Mouse (Mus musculus) ES-E14 (cell line): ENCODE data around the gene Tbc1d16. TPM values are rescaled to one million over a fixed set of nuclear protein-coding genes. Genes with fewer than 3 reads are reported as not detected.

Source experiments
- DNase-seq: peaks from one replicate; pipeline ENCODE4 v3.0.0-alpha.2; 2013; ENCODE audit warnings: low read depth, low spot score
- H3K27ac ChIP-seq: 2 replicates; pipeline ENCODE4 v1.5.1; 2012; ENCODE audit warnings: low read depth, mild to moderate bottlenecking, low read length, moderate library complexity, mixed read lengths; ENCODE audit not compliant: poor library complexity, insufficient read depth, severe bottlenecking
- H3K36me3 ChIP-seq: 2 replicates; pipeline ENCODE4 v1.6.1; 2012; ENCODE audit warnings: mild to moderate bottlenecking, low read length, moderate library complexity, mixed read lengths; ENCODE audit not compliant: control insufficient read depth, poor library complexity, insufficient read depth, severe bottlenecking
- H3K4me1 ChIP-seq, 2 experiments: fragments of 150-350 bp in 1 of 2; sonication (generic) in 1 of 2; 2 replicates each; pipeline ENCODE4 v1.6.1; 2012; ENCODE audit warnings: low read length in 2 of 2, mild to moderate bottlenecking in 1 of 2, mixed read lengths in 1 of 2; ENCODE audit not compliant: control insufficient read depth in 2 of 2, insufficient read depth in 2 of 2, poor library complexity in 1 of 2
- H3K4me3 ChIP-seq, 2 experiments: fragments of 150-350 bp in 1 of 2; sonication (generic) in 1 of 2; 2 replicates each; pipeline ENCODE4 v1.5.1; 2012; ENCODE audit warnings: low read length in 2 of 2, low read depth in 1 of 2, mild to moderate bottlenecking in 1 of 2, mixed read lengths in 1 of 2; ENCODE audit not compliant: insufficient read depth in 1 of 2, poor library complexity in 1 of 2, severe bottlenecking in 1 of 2
- H3K9ac ChIP-seq: 2 replicates; pipeline ENCODE4 v1.6.1; 2012; ENCODE audit warnings: low read depth, mild to moderate bottlenecking, low read length, mixed read lengths; ENCODE audit not compliant: poor library complexity, insufficient read depth, severe bottlenecking
- H3K9me3 ChIP-seq: fragments of 150-350 bp; sonication (generic); 2 replicates; pipeline ENCODE4 v1.6.1; 2012; ENCODE audit warnings: low read depth, mild to moderate bottlenecking, low read length; ENCODE audit not compliant: control insufficient read depth, insufficient read depth
- CHD2 ChIP-seq: IDR thresholded peaks from 2 replicates; pipeline ENCODE4 v1.6.1; 2014; ENCODE audit warnings: mild to moderate bottlenecking, low read depth, low read length, inconsistent platforms
- HCFC1 ChIP-seq: IDR thresholded peaks from 2 replicates; pipeline ENCODE4 v1.6.1; 2012; ENCODE audit warnings: low read length, inconsistent platforms, borderline replicate concordance; ENCODE audit not compliant: insufficient read depth
- MAFK ChIP-seq: IDR thresholded peaks from 2 replicates; pipeline ENCODE4 v1.6.1; 2014; ENCODE audit warnings: mild to moderate bottlenecking, low read depth, low read length, inconsistent platforms; ENCODE audit not compliant: insufficient read depth
- ZC3H11A ChIP-seq: IDR thresholded peaks from 2 replicates; pipeline ENCODE4 v1.6.1; 2012; ENCODE audit warnings: low read depth, mild to moderate bottlenecking, inconsistent platforms, low read length, borderline replicate concordance
- ZNF384 ChIP-seq: IDR thresholded peaks from 2 replicates; pipeline ENCODE4 v1.6.1; 2012; ENCODE audit warnings: low read depth, low read length, inconsistent platforms
- in situ Hi-C, 2 experiments: fragments of 600-800 bp; cut with MboI; formaldehyde crosslinking; loops; one replicate each; pipeline ENCODE4 v1.15.1; 2025; ENCODE audit warnings: low sequenced_read_pairs in 2 of 2, inconsistent platforms in 1 of 2; ENCODE audit not compliant: unreplicated experiment in 2 of 2
- total RNA-seq: library from RNA; depleted of rRNA; stranded (reverse); fragments of 300-350 nt; gene quantifications from 2 replicates; pipeline ENCODE4 v1.2.3, GENCODE M21; 2012

Gene Tbc1d16
- total RNA-seq, 1 experiment = 6.3 TPM

DNA sequence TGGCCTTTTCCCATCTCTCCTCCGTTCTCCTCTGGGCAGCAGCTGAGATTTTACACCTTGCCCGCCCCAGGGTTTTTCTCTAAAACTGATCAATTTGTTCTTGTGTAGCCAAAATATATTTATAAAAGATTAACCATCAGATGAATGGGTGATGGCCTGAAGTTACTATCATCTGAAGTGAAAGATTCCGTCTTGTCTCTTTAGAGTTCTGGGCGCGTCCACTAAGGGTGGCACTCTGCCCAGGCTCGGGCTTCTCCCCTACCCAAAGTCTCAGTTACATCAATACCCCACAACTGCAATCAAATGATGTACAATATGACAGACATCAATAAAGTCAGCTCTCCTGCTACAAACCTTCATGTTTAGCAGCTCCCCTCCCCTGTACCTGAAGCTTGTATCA lies 3.4 kb downstream of the Tbc1d16 start:
- Histone ChIP-seq H3K4me3 (no peak overlapping the region), H3K4me1 (peaks cover 0 to 12% of the 10 kb centered on the region in 2 experiments; a peak in 2 of 4 replicates), H3K27ac (no peak overlapping the region), H3K9me3 (no peaks in the 10 kb centered on the region), H3K9ac (no peak overlapping the region), H3K36me3 (no peaks in the 10 kb centered on the region)
- DNase-seq = no peak
- in situ Hi-C loops = no loop called here
- TF ChIP-seq CHD2 = no peak
- no peak for TF ChIP-seq HCFC1
- no peak for TF ChIP-seq ZNF384
- TF ChIP-seq MAFK = no peak

DNA sequence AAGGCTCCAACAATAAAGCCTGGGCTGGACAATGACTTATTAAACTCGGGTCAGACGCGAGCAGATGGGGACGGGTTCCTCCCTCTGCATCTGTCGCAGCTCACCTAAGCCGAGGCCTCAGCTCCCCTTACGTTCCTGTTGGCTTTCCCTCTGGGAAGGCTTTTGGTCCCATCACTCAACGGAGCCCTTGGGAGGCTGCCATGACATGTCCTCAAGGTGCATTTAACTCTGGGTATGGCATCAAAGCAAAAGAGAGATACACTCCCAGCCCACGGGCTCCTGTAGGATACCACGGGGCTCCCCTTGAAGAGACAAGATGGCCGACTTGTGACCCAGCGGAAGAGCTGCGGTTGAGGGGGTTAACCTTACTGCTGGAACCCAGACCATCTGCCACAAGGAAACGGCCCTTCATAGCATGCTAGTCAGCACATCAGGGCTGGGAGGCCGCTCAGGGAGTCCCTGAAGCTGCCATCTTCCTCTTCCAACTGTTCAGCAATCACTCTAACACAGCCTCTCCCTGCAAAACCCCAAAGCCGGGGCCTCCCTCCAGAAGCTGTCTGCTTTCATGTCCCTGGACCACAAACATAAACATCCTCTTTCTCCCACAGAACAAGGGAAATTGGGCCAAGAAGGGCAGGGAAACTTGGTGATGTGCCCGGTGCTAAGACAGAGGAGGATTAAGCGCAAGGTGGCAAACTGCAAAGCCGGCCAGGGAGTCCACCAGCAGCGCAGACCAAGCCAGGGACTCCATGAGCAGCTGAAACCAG lies 5.0 kb downstream of the Tbc1d16 start:
- Histone ChIP-seq H3K4me3 (no peak overlapping the region), H3K27ac (no peak overlapping the region), H3K9me3 (no peaks in the 10 kb centered on the region), H3K4me1 (peaks cover 0 to 15% of the 10 kb centered on the region in 2 experiments; a peak in 2 of 4 replicates), H3K36me3 (no peaks in the 10 kb centered on the region), H3K9ac (no peak overlapping the region)
- in situ Hi-C loops = no loop called here
- DNase-seq = no peak
- TF ChIP-seq MAFK = no peak
- no peak for TF ChIP-seq CHD2
- TF ChIP-seq ZNF384 = no peak
- no peak for TF ChIP-seq HCFC1
- TF ChIP-seq ZC3H11A = no peak

DNA sequence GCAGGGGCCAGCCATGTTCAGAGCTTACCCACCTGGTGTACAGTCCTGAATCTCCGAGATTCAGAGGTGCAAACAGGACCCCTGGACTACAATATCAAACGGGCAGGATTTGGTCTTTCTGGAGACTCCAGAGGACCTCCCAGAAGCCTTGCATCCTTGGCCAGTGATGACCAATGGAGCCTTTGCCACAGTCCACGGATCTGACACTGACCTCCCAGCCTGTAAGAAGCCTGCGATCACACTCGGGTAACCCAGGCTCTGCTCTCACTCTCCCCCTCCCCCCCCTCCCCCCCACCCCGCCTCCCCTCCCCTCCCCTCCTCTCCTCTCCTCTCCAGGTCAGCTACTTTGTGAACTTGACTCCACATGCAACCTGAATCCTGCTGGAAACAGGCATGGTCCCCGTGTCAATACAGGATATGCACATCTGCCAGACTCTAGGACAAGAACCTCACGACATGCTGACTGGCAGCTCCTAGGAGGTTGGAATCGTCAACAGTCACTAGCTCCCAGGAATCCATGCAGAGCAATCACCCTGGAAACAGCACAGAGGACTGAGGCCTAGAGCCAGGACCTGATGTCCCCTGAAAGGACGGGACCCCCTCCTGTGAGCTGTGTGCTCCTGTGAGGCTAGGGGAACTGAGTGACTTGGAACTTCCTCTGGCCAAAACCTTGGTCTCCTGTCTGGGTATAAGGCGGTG lies 6.3 kb downstream of the Tbc1d16 start:
- TF ChIP-seq ZC3H11A = no peak
- TF ChIP-seq CHD2 = no peak
- TF ChIP-seq MAFK = no peak
- no peak for TF ChIP-seq HCFC1
- no peak for TF ChIP-seq ZNF384

DNA sequence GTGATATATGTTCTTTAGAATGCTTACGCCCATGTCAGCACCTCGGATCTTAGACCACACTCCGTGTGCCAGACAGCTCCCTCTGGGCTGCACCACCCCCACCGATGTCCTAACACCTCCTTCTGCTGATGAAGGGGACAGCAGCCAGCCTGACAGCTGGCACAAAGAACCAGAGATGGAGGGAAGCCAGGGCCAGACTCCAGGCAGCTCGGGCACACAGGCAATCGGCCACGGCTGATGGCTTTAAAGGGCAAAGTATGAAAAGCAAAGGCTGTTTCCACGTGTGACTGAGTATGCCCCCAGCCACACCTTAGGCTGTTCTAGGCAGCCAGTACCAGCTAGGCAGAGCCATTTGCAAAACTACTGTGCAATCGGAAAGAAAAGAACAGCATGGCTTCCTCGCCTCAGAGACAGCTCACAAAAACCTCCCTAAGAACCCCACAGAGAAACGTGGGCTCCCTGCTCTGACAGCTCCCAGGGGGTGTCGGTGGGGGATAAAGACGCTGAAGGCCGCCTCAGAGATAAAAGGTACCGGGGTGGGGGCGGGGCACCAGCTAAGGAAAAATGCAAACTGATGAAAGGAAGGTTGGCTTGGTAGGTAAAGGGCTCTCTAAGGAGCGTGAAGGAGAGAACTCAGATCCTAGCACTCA lies 8.4 kb downstream of the Tbc1d16 start:
- TF ChIP-seq MAFK (no peak), ZNF384 (no peak)
- Histone ChIP-seq H3K9me3 (no peaks in the 10 kb centered on the region), H3K36me3 (peaks cover 4% of the 10 kb centered on the region; the same call in 1 of the 2 replicates), H3K4me1 (peaks cover 0 to 19% of the 10 kb centered on the region in 2 experiments; a peak in 3 of 4 replicates), H3K9ac (no peak overlapping the region), H3K4me3 (no peak overlapping the region), H3K27ac (no peak overlapping the region)
- no peak for DNase-seq
- in situ Hi-C loops = no loop called here

More for the DNA sequence above, 6.3 kb downstream of the Tbc1d16 start:
- no peak overlapping the region for H3K9ac ChIP-seq
- no peak for DNase-seq
- H3K27ac ChIP-seq = no peak overlapping the region
- H3K4me1 ChIP-seq = peaks cover 0 to 15% of the 10 kb centered on the region in 2 experiments; a peak in 2 of 4 replicates
- no peak overlapping the region for H3K4me3 ChIP-seq
- in situ Hi-C loops = no loop called here
- H3K36me3 ChIP-seq = peaks cover 4% of the 10 kb centered on the region; the same call in 1 of the 2 replicates
- no peaks in the 10 kb centered on the region for H3K9me3 ChIP-seq
